Mouse (Mus musculus): ENCODE measurements around the gene Spaca6. TPM values are rescaled to one million over a fixed set of nuclear protein-coding genes. Genes with fewer than 3 reads are reported as not detected.

Spaca6 gene
- polyA plus RNA-seq, 1 experiment from 2014 or later, result 25.1 TPM

GRCm38 (mm10) chr17:17828191-17828981 is 1.4 kb downstream of the Spaca6 start:
- H3K4me2 ChIP-seq, result peak overlapping the region; percentile 87
- H3K4me3 ChIP-seq (ENCODE audit: low read depth, low read length), result peak overlapping the region; percentile 59
- 0% methylated on average over 13 of the region's 15 CpGs for WGBS (ENCODE audit: insufficient replicate concordance)
- peak; percentile 60 for ATAC-seq (replicated peaks; ENCODE audit: insufficient number of reproducible peaks, low FRiP score, low TSS enrichment)
- peak overlapping the region; percentile 98 for H3K27ac ChIP-seq (ENCODE audit: low read depth, low read length)
- peak overlapping the region; percentile 76 for H3K9ac ChIP-seq (ENCODE audit: low read depth, low read length)
- H3K9me3 ChIP-seq (replicated peaks; ENCODE audit: control insufficient read depth, low read length), result no peaks in the 10 kb centered on the region
- no peaks in the 10 kb centered on the region for H3K27me3 ChIP-seq (ENCODE audit: control insufficient read depth, insufficient read depth, low read length)
- peaks cover 6% of the 10 kb centered on the region; the same call in 1 of the 2 replicates for H3K36me3 ChIP-seq (ENCODE audit: control insufficient read depth, insufficient read depth, low read length)
- peaks cover 24% of the 10 kb centered on the region for H3K4me1 ChIP-seq (ENCODE audit: control insufficient read depth, insufficient read depth, low read length)

GRCm38 (mm10) chr17:17829052-17829785 is 2.3 kb downstream of the Spaca6 start:
- Histone ChIP-seq H3K36me3 (ENCODE audit: control insufficient read depth, insufficient read depth, low read length) (peaks cover 6% of the 10 kb centered on the region; the same call in 1 of the 2 replicates), H3K4me3 (ENCODE audit: low read depth, low read length) (peak overlapping the region; percentile 59), H3K27me3 (ENCODE audit: control insufficient read depth, insufficient read depth, low read length) (no peaks in the 10 kb centered on the region), H3K9ac (ENCODE audit: low read depth, low read length) (peak overlapping the region; percentile 76), H3K27ac (ENCODE audit: low read depth, low read length) (peak overlapping the region; percentile 98), H3K4me1 (ENCODE audit: control insufficient read depth, insufficient read depth, low read length) (peaks cover 31% of the 10 kb centered on the region), H3K9me3 (replicated peaks; ENCODE audit: control insufficient read depth, low read length) (no peaks in the 10 kb centered on the region), H3K4me2 (peak overlapping the region; percentile 87)
- 8% methylated on average over 6 of the region's 6 CpGs for WGBS (ENCODE audit: insufficient replicate concordance)
- ATAC-seq (replicated peaks; ENCODE audit: insufficient number of reproducible peaks, low FRiP score, low TSS enrichment), result no peak

GRCm38 (mm10) chr17:17829816-17830535 is 3.0 kb downstream of the Spaca6 start:
- 0 out of 2 replicates have a peak overlapping the region, but pooled peaks have one; percentile 41 for H3K27ac ChIP-seq (ENCODE audit: low read depth, low read length)
- no peaks in the 10 kb centered on the region for H3K27me3 ChIP-seq (ENCODE audit: control insufficient read depth, insufficient read depth, low read length)
- H3K4me1 ChIP-seq (ENCODE audit: control insufficient read depth, insufficient read depth, low read length), result peaks cover 38% of the 10 kb centered on the region
- peak overlapping the region; percentile 48 for H3K9ac ChIP-seq (ENCODE audit: low read depth, low read length)
- H3K9me3 ChIP-seq (replicated peaks; ENCODE audit: control insufficient read depth, low read length), result no peaks in the 10 kb centered on the region
- peaks cover 6% of the 10 kb centered on the region; the same call in 1 of the 2 replicates for H3K36me3 ChIP-seq (ENCODE audit: control insufficient read depth, insufficient read depth, low read length)
- peak overlapping the region; percentile 87 for H3K4me2 ChIP-seq
- ATAC-seq (replicated peaks; ENCODE audit: insufficient number of reproducible peaks, low FRiP score, low TSS enrichment), result no peak
- H3K4me3 ChIP-seq (ENCODE audit: low read depth, low read length), result peak overlapping the region; percentile 59
- 60% methylated on average over 23 of the region's 23 CpGs for WGBS (ENCODE audit: insufficient replicate concordance)

- peaks cover 44% of the 10 kb centered on the region for H3K4me1 ChIP-seq (ENCODE audit: control insufficient read depth, insufficient read depth, low read length)
- WGBS (ENCODE audit: insufficient replicate concordance), result 71% methylated on average over 7 of the region's 7 CpGs
Measured at GRCm38 (mm10) chr17:17830731-17831130, 3.8 kb downstream of the Spaca6 start.

GRCm38 (mm10) chr17:17834896-17835295 is 7.9 kb downstream of the Spaca6 start:
- Histone ChIP-seq H3K9ac (ENCODE audit: low read depth, low read length) (no peak overlapping the region), H3K27me3 (ENCODE audit: control insufficient read depth, insufficient read depth, low read length) (no peaks in the 10 kb centered on the region), H3K36me3 (ENCODE audit: control insufficient read depth, insufficient read depth, low read length) (peaks cover 14% of the 10 kb centered on the region), H3K4me3 (ENCODE audit: low read depth, low read length) (no peak overlapping the region), H3K4me1 (ENCODE audit: control insufficient read depth, insufficient read depth, low read length) (peaks cover 56% of the 10 kb centered on the region), H3K4me2 (peak overlapping the region; percentile 31), H3K27ac (ENCODE audit: low read depth, low read length) (0 out of 2 replicates have a peak overlapping the region, but pooled peaks have one; percentile 29), H3K9me3 (replicated peaks; ENCODE audit: control insufficient read depth, low read length) (no peaks in the 10 kb centered on the region)
- no peak for ATAC-seq (replicated peaks; ENCODE audit: insufficient number of reproducible peaks, low FRiP score, low TSS enrichment)
- 0% methylated on average over 1 of the region's 1 CpGs for WGBS (ENCODE audit: insufficient replicate concordance)

More at GRCm38 (mm10) chr17:17830731-17831130, 3.8 kb downstream of the Spaca6 start:
- no peak overlapping the region for H3K27ac ChIP-seq (ENCODE audit: low read depth, low read length)
- peak overlapping the region; percentile 87 for H3K4me2 ChIP-seq
- ATAC-seq (replicated peaks; ENCODE audit: insufficient number of reproducible peaks, low FRiP score, low TSS enrichment), result no peak
- H3K9me3 ChIP-seq (replicated peaks; ENCODE audit: control insufficient read depth, low read length), result no peaks in the 10 kb centered on the region
- H3K36me3 ChIP-seq (ENCODE audit: control insufficient read depth, insufficient read depth, low read length), result peaks cover 6% of the 10 kb centered on the region; the same call in 1 of the 2 replicates
- H3K9ac ChIP-seq (ENCODE audit: low read depth, low read length), result no peak overlapping the region; the same call in 1 of the 2 replicates
- peak overlapping the region; percentile 59 for H3K4me3 ChIP-seq (ENCODE audit: low read depth, low read length)
- no peaks in the 10 kb centered on the region for H3K27me3 ChIP-seq (ENCODE audit: control insufficient read depth, insufficient read depth, low read length)

- H3K4me1 ChIP-seq (ENCODE audit: control insufficient read depth, insufficient read depth, low read length), result peaks cover 44% of the 10 kb centered on the region
- peaks cover 19% of the 10 kb centered on the region for H3K36me3 ChIP-seq (ENCODE audit: control insufficient read depth, insufficient read depth, low read length)
- 87% methylated on average over 5 of the region's 5 CpGs for WGBS (ENCODE audit: insufficient replicate concordance)
- no peaks in the 10 kb centered on the region for H3K27me3 ChIP-seq (ENCODE audit: control insufficient read depth, insufficient read depth, low read length)
- no peak overlapping the region for H3K4me2 ChIP-seq
- no peak for ATAC-seq (replicated peaks; ENCODE audit: insufficient number of reproducible peaks, low FRiP score, low TSS enrichment)
- no peak overlapping the region for H3K9ac ChIP-seq (ENCODE audit: low read depth, low read length)
- H3K27ac ChIP-seq (ENCODE audit: low read depth, low read length), result no peak overlapping the region
- no peak overlapping the region for H3K4me3 ChIP-seq (ENCODE audit: low read depth, low read length)
- H3K9me3 ChIP-seq (replicated peaks; ENCODE audit: control insufficient read depth, low read length), result no peaks in the 10 kb centered on the region
Measured at GRCm38 (mm10) chr17:17836101-17836500, 9.1 kb downstream of the Spaca6 start.

GRCm38 (mm10) chr17:17837426-17837825 is 10.5 kb downstream of the Spaca6 start:
- Histone ChIP-seq H3K9ac (ENCODE audit: low read depth, low read length) (peak overlapping the region; percentile 63), H3K4me1 (ENCODE audit: control insufficient read depth, insufficient read depth, low read length) (peaks cover 41% of the 10 kb centered on the region), H3K4me3 (ENCODE audit: low read depth, low read length) (peak overlapping the region; percentile 49), H3K9me3 (replicated peaks; ENCODE audit: control insufficient read depth, low read length) (no peaks in the 10 kb centered on the region), H3K36me3 (ENCODE audit: control insufficient read depth, insufficient read depth, low read length) (peaks cover 22% of the 10 kb centered on the region), H3K27me3 (ENCODE audit: control insufficient read depth, insufficient read depth, low read length) (no peaks in the 10 kb centered on the region), H3K27ac (ENCODE audit: low read depth, low read length) (peak overlapping the region; percentile 86), H3K4me2 (peak overlapping the region; percentile 75)
- no peak for ATAC-seq (replicated peaks; ENCODE audit: insufficient number of reproducible peaks, low FRiP score, low TSS enrichment)
- WGBS (ENCODE audit: insufficient replicate concordance), result 8% methylated on average over 13 of the region's 13 CpGs

Data from heart, embryonic 11.5 days (tissue).